Mouse (Mus musculus) G1E (cell line): Measurements from ENCODE around the gene Atg2b. TPM values are rescaled to one million over a fixed set of nuclear protein-coding genes. Genes with fewer than 3 reads are reported as not detected.

Experiments used
- ATAC-seq: 2 replicates; pipeline ENCODE4 v1.8.0; 2016; ENCODE audit warnings: mild to moderate bottlenecking; ENCODE audit not compliant: insufficient number of reproducible peaks, poor library complexity, low FRiP score, severe bottlenecking; ENCODE audit errors: extremely low read depth
- DNase-seq: peaks from one replicate; pipeline ENCODE4 v3.0.0; 2012; ENCODE audit warnings: low spot score
- H3K27me3 ChIP-seq: 2 replicates; pipeline ENCODE4 v1.6.1; 2012; ENCODE audit warnings: mild to moderate bottlenecking, low read length, inconsistent platforms; ENCODE audit not compliant: insufficient read depth
- H3K36me3 ChIP-seq: replicated peaks from 2 replicates; pipeline ENCODE3; 2012; ENCODE audit warnings: mild to moderate bottlenecking, inconsistent platforms
- H3K4me1 ChIP-seq: 2 replicates; pipeline ENCODE4 v1.6.1; 2012; ENCODE audit warnings: low read depth, low read length, inconsistent platforms, mixed read lengths; ENCODE audit not compliant: insufficient read depth
- H3K4me3 ChIP-seq: 2 replicates; pipeline ENCODE4 v1.5.1; 2012; ENCODE audit warnings: low read depth, mild to moderate bottlenecking, inconsistent platforms, low read length, moderate library complexity, mixed read lengths
- H3K9me3 ChIP-seq: replicated peaks from 2 replicates; pipeline ENCODE4 v1.6.1; 2012; ENCODE audit warnings: inconsistent platforms
- CTCF ChIP-seq: IDR thresholded peaks from 2 replicates; pipeline ENCODE4 v1.5.1; 2012; ENCODE audit warnings: low read depth, low read length, inconsistent platforms, mixed read lengths
- GATA1 ChIP-seq: IDR thresholded peaks from 2 replicates; pipeline ENCODE4 v1.6.1; 2012; ENCODE audit warnings: borderline replicate concordance, low read length, inconsistent platforms, mixed read lengths
- GATA2 ChIP-seq: IDR thresholded peaks from 2 replicates; pipeline ENCODE4 v1.6.1; 2012; ENCODE audit warnings: low read depth, low read length, inconsistent platforms, borderline replicate concordance
- POLR2AphosphoS5 ChIP-seq: IDR thresholded peaks from 2 replicates; pipeline ENCODE4 v1.6.1; 2012; ENCODE audit warnings: low read depth, low read length, inconsistent platforms; ENCODE audit not compliant: insufficient replicate concordance
- TAL1 ChIP-seq: conservative IDR thresholded peaks from 2 replicates; pipeline ENCODE4 v1.6.1; 2012; ENCODE audit warnings: low read depth, low read length, inconsistent platforms, mixed read lengths
- polyA plus RNA-seq: library from polyadenylated mRNA; stranded (reverse); fragments of >175 nt; gene quantifications from 2 replicates; pipeline ENCODE4 v1.2.3, GENCODE M21; 2012
- total RNA-seq, 2 experiments: library from RNA; stranded (forward) in 1 of 2; stranded (reverse) in 1 of 2; fragments of 200-1000 nt in 1 of 2; fragments of >200 nt in 1 of 2; fragmentation: Nextera tagmentation in 1 of 2; gene quantifications; 2 replicates each; pipeline ENCODE4 v1.2.3; 2014 to 2017

Gene Atg2b
- total RNA-seq (2014; fragmentation: Nextera tagmentation): 128 and 135 TPM in 2 replicates
- total RNA-seq (2017): 59.3 and 62.0 TPM in 2 replicates
- polyA plus RNA-seq: 21.1 and 22.0 TPM in 2 replicates

- peaks cover 68% of the 10 kb centered on the region for H3K4me1 ChIP-seq
- H3K36me3 ChIP-seq: peaks cover 59% of the 10 kb centered on the region
- peak; percentile 72 for ATAC-seq
- no peaks in the 10 kb centered on the region for H3K27me3 ChIP-seq
- H3K4me3 ChIP-seq: peak within 1 kb of the TSS; percentile 87
- TF ChIP-seq POLR2AphosphoS5 (no peak), GATA1 (no peak), GATA2 (no peak), CTCF (no peak), TAL1 (no peak)
- H3K9me3 ChIP-seq: no peaks in the 10 kb centered on the region
- peak; percentile 99 for DNase-seq
Measured at GRCm38 (mm10) chr12:105685001-105685691, at the start of gene Atg2b. Gene Atg2b (minus strand): TSS chr12:105685211.

GRCm38 (mm10) chr12:105733370-105734159 is 48.6 kb upstream of the Atg2b start:
- ATAC-seq: no peak

DNA sequence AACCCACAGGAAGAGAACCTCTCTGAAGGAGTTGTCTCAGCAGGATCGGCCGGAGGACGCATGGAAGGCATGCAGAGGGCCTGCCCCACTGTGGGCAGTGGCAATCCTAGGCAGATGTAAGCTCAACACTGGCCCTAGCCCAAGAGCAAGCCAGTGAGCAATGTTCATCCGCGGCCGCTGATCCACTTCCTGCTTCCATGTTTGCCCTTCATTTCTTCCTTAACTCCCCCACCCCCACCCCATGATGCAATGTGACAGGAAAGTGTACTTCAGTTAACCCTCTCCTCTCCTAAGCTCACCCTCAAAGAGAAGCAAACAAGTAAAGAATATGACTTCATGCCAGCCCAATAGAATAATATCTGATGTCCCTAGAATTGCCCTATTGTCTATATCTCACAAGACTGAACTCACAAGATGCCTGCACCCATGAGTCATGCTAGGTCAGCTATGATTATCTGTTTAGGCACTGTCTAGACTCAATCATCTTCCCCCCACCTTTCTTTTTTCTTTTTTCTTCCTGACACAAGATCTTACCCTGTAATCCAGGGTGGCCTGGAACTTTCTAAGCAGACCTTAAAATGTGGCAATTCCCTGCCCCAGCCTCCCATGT is 45.9 kb upstream of the Atg2b start:
- no peaks in the 10 kb centered on the region for H3K36me3 ChIP-seq

More at GRCm38 (mm10) chr12:105733370-105734159, 48.6 kb upstream of the Atg2b start:
- DNase-seq: no peak
- no peaks in the 10 kb centered on the region for H3K27me3 ChIP-seq
- peaks cover 4% of the 10 kb centered on the region for H3K9me3 ChIP-seq
- H3K36me3 ChIP-seq: no peaks in the 10 kb centered on the region
- no peak overlapping the region for H3K4me3 ChIP-seq
- peaks cover 60% of the 10 kb centered on the region for H3K4me1 ChIP-seq
- no peak for TF ChIP-seq CTCF
- no peak for TF ChIP-seq GATA1
- TF ChIP-seq GATA2: no peak

DNA sequence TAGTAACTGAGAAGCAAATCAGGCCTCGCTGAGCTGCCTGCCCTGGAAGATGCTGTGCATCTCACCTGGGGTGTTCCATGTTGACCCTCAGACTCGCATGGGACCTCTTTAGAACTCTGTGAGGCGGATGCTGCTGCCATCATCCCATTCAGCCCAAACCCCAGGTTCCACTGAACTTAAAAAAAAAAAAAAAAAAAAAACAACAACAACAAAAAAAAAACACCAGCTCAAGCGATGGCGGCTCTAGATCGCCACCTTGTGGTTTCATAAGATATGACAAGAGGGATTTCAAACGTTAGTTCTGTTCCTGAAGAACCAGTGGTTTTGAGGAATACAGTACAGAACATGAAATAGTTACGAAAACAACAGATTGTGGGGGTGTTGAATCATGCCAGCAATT is 43.0 kb upstream of the Atg2b start:
- no peaks in the 10 kb centered on the region for H3K27me3 ChIP-seq
- no peak overlapping the region for H3K4me3 ChIP-seq
- DNase-seq (no peak), ATAC-seq (no peak)
- 0 out of 2 replicates have a peak, but pooled peaks cover 2% of the 10 kb centered on the region for H3K9me3 ChIP-seq
- H3K4me1 ChIP-seq: peaks cover 75% of the 10 kb centered on the region
- no peaks in the 10 kb centered on the region for H3K36me3 ChIP-seq
- no peak for TF ChIP-seq TAL1
- no peak for TF ChIP-seq POLR2AphosphoS5
- TF ChIP-seq CTCF: peak; percentile 67

More for the DNA sequence above, 45.9 kb upstream of the Atg2b start:
- TF ChIP-seq POLR2AphosphoS5: no peak
- no peak for TF ChIP-seq GATA2
- no peak for TF ChIP-seq GATA1
- TF ChIP-seq CTCF: no peak
- TF ChIP-seq TAL1: no peak
- no peak overlapping the region for H3K4me3 ChIP-seq
- peaks cover 74% of the 10 kb centered on the region for H3K4me1 ChIP-seq
- DNase-seq (no peak), ATAC-seq (no peak)
- H3K27me3 ChIP-seq: no peaks in the 10 kb centered on the region
- 0 out of 2 replicates have a peak, but pooled peaks cover 2% of the 10 kb centered on the region for H3K9me3 ChIP-seq

DNA sequence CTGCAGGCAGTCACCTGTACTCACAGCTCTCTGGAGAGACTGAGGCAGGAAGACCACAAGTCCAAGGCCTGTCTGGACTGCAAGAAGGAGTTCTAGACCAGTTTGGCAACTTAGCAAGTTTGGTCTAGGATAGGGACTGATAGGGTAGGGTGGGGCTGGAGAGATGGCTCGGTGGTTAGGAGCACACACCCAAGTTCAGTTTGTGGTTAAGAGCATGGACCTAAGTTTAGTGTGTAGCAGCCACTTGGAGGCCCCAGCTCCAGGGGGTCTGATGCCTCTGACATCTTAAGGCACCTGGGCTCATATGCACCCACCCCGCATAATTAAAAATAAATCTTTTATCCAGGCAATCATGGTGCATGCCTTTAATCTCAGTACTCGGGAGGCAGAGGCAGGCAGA is 42.3 kb upstream of the Atg2b start:
- ATAC-seq (peak; percentile 68), DNase-seq (peak; percentile 54)
- Histone ChIP-seq H3K9me3 (0 out of 2 replicates have a peak, but pooled peaks cover 2% of the 10 kb centered on the region), H3K4me1 (peaks cover 76% of the 10 kb centered on the region), H3K27me3 (no peaks in the 10 kb centered on the region), H3K4me3 (no peak overlapping the region; the same call in 1 of the 2 replicates), H3K36me3 (no peaks in the 10 kb centered on the region)
- TF ChIP-seq CTCF: no peak
- TF ChIP-seq GATA1: no peak
- no peak for TF ChIP-seq GATA2
- TF ChIP-seq POLR2AphosphoS5: no peak
- TF ChIP-seq TAL1: no peak

DNA sequence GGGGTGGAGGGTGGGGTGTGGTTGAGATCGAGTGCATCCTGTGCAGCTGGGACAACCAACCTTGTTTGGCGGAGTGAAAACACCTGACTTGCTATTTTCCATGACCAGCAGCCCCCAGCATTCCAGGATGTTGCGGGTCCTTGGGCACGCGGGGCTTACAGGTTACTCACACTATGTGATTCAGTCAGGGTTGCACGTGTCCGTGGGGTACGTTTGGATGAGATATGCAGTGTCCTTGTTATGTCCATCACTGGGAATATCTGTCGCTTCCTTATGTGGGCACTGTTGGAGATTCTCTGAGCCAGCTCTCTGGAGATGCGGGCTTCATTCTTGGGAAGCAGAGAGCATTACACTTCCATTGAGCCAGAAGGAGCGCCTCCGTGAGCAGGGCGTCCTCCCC is 40.7 kb upstream of the Atg2b start:
- Histone ChIP-seq H3K27me3 (peaks cover 8% of the 10 kb centered on the region; the same call in 1 of the 2 replicates), H3K4me3 (no peak overlapping the region), H3K9me3 (0 out of 2 replicates have a peak, but pooled peaks cover 2% of the 10 kb centered on the region), H3K36me3 (no peaks in the 10 kb centered on the region), H3K4me1 (peaks cover 68% of the 10 kb centered on the region)
- no peak for DNase-seq
- TF ChIP-seq GATA1 (no peak), POLR2AphosphoS5 (no peak), TAL1 (no peak), GATA2 (no peak), CTCF (no peak)
- no peak for ATAC-seq
